Mouse (Mus musculus) lung, adult 2 months (tissue): ENCODE measurements around the gene S1pr1.

Source experiments
- CTCF ChIP-seq: fragments of 200-500 bp; IDR thresholded peaks from 2 replicates; pipeline ENCODE4 v1.5.1; 2011; ENCODE audit warnings: mild to moderate bottlenecking, low read length, control low read depth; ENCODE audit not compliant: insufficient read depth
- POLR2A ChIP-seq: fragments of 200-500 bp; IDR thresholded peaks from 2 replicates; pipeline ENCODE4 v1.6.1; 2011; ENCODE audit warnings: low read depth, mild to moderate bottlenecking, control low read depth, low read length, borderline replicate concordance; ENCODE audit errors: extremely low read depth

DNA sequence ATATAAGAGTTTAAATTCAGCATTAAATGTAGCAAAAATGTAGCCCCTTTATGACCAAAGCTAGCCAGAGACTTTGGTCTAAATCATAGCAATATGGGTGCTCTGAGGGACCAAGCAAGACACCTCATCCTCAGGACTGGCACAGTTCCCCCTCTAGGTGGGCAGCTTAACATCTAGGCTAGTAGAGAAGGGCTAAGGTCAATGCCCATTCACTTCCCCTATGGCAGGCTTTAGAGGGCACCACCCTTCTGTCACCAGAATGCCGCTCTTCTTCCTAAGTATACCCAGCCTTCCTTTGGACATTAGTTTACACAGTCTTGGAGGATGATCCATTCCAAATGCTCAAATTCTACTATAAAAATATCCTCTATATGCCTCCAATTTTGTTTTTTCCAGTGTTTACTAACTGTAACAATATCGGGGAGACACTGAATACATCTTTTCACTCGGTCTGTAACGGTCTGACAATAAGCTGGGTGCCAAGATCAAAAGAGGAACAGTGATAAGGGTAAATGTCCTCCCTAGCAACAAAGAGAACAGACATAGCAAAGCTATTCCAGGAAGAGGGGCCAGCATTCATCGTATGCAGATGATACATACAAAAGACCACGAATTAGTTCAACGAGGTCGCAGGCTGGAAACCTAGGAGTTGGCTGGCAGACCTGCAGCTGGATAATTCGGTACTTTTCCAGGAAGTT is 41.8 kb downstream of the S1pr1 start:
- no peak for TF ChIP-seq POLR2A
- TF ChIP-seq CTCF = no peak
